Mouse (Mus musculus): ENCODE measurements at regions not wholly inside any gene's neighbourhood (a gene's known extent, or its start where the extent isn't known, plus 50 kb on each side); places are given as distances from the start of the nearest gene placed in this dataset.

DNA sequence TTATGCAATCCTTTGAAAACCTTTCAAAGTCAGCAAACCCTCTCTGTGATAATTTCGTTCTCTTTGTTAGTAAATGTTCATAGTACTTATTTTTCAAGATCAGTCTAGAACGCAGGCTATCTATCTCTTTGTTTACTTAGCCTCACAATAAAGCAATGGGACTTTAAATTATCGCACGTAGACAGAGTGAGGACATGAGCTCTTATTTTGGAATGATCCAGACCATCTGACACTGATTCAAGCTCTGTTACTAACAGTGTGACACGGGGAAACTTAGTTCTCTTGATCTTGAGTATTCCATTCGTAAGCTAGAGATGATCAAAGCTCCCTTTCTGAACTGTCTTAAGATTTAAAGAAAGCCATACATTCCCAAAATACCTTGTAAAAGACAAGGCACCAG, 94.9 kb upstream of the Klf6 start:
- TF ChIP-seq CTCF (IDR thresholded peaks at IDR 0.05; ENCODE audit: extremely low read depth, insufficient read depth, insufficient read length, insufficient replicate concordance) (no peak), POLR2A (IDR thresholded peaks at IDR 0.05; ENCODE audit: low read depth, low read length) (no peak)
